In the genomic region with DNA sequence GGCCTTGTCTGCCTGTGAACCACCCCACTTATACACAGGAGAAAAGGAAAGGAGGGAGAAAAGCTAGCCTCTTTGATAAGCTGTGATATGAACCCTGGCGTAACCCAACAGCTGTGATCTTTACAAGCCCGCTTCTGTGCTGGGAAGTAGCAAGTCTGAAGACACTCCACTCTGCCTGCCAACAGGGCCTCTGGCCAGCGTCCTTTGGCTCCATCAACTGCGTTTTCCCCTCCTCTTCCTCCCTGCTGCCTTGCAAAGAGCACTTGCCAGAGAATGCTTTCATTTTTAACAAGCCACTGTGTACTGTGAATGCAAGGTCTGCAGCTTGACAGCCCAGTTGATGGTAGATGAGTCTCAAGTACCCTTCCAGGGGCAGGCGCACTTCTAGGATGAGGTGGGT, we compare ENCODE assay signal across 8 mouse cellular contexts. TPM values are rescaled to one million over a fixed set of nuclear protein-coding genes. Genes with fewer than 3 reads are reported as not detected.
DNase-seq lines count a peak whose midpoint lies in the region; ATAC-seq and TF ChIP-seq lines count a peak whose summit lies in the region.

No protein-coding gene starts in this region.

- no peaks in the 10 kb centered on the region for H3K27me3 ChIP-seq in midbrain, postnatal 0 days (ENCODE audit: insufficient read depth, low read length)
- no peaks in the 10 kb centered on the region for H3K27me3 ChIP-seq in midbrain, embryonic 13.5 days
- no peaks in the 10 kb centered on the region for H3K27me3 ChIP-seq in heart, embryonic 16.5 days (ENCODE audit: control insufficient read depth, insufficient read depth, low read length)
- H3K27me3 ChIP-seq in small intestine, adult 2 months (ENCODE audit: control insufficient read depth, insufficient read depth, low read length) = no peaks in the 10 kb centered on the region

- H3K4me3 ChIP-seq in midbrain, postnatal 0 days (ENCODE audit: low read depth, low read length) = no peak overlapping the region
- H3K4me3 ChIP-seq in midbrain, embryonic 13.5 days (replicated peaks) = no peak overlapping the region
- H3K4me3 ChIP-seq in heart, embryonic 16.5 days (ENCODE audit: low read length) = no peak overlapping the region
- H3K4me3 ChIP-seq in small intestine, adult 2 months (ENCODE audit: low read depth, low read length) = no peak overlapping the region

- TF ChIP-seq CTCF in midbrain, postnatal 0 days (IDR thresholded peaks at IDR 0.05) = no peak
- no peak for TF ChIP-seq CTCF in small intestine, adult 2 months (IDR thresholded peaks at IDR 0.05; ENCODE audit: extremely low read depth, insufficient read length, insufficient replicate concordance, low read depth, low read length)

- H3K27ac ChIP-seq in midbrain, postnatal 0 days (ENCODE audit: low read depth, low read length) = 0 out of 2 replicates have a peak overlapping the region, but pooled peaks have one; percentile 43
- no peak overlapping the region for H3K27ac ChIP-seq in midbrain, embryonic 13.5 days
- H3K27ac ChIP-seq in heart, embryonic 16.5 days (ENCODE audit: low read length) = peak overlapping the region; percentile 64
- peak overlapping the region; percentile 35 for H3K27ac ChIP-seq in small intestine, adult 2 months (ENCODE audit: insufficient read depth, low read depth, low read length)

- 78% methylated on average over 5 of the region's 5 CpGs for WGBS in midbrain, postnatal 0 days
- WGBS in midbrain, embryonic 13.5 days = 94% methylated on average over 5 of the region's 5 CpGs
- 45% methylated on average over 5 of the region's 5 CpGs for WGBS in heart, embryonic 16.5 days
- WGBS in small intestine, adult 2 months = 61% methylated on average over 5 of the region's 5 CpGs

- H3K9ac ChIP-seq in midbrain, postnatal 0 days (replicated peaks; ENCODE audit: low read length, poor library complexity, severe bottlenecking) = no peak overlapping the region
- H3K9ac ChIP-seq in midbrain, embryonic 13.5 days (replicated peaks) = no peak overlapping the region
- H3K9ac ChIP-seq in heart, embryonic 16.5 days (ENCODE audit: low read length) = no peak overlapping the region

- peak; percentile 61 for DNase-seq in adrenal gland, postnatal 10 days
- no peak for DNase-seq in adrenal gland, postnatal 4 days (ENCODE audit: low spot score in 2 of 2)
- peak; percentile 75 for DNase-seq in midbrain, postnatal 0 days (ENCODE audit: low spot score)
- peak; percentile 63 to 77 for DNase-seq in left cerebral cortex, postnatal 10 days (ENCODE audit: extremely low spot score in 1 of 2, low spot score in 2 of 2)

- no peak for TF ChIP-seq POLR2A in small intestine, adult 2 months (IDR thresholded peaks at IDR 0.05; ENCODE audit: low read depth, low read length)

- peaks cover 34% of the 10 kb centered on the region for H3K36me3 ChIP-seq in midbrain, postnatal 0 days (ENCODE audit: insufficient read depth, low read length)
- H3K36me3 ChIP-seq in midbrain, embryonic 13.5 days = peaks cover 59% of the 10 kb centered on the region
- peaks cover 6% of the 10 kb centered on the region; the same call in 1 of the 2 replicates for H3K36me3 ChIP-seq in heart, embryonic 16.5 days (ENCODE audit: control insufficient read depth, insufficient read depth)
- peaks cover 15% of the 10 kb centered on the region for H3K36me3 ChIP-seq in small intestine, adult 2 months (ENCODE audit: control insufficient read depth, insufficient read depth, low read length)

- intact Hi-C loops in left cerebral cortex, postnatal 10 days (cut with DNase I) = no loop called here

- no peak overlapping the region for H3K4me2 ChIP-seq in midbrain, postnatal 0 days (ENCODE audit: low read depth, low read length, poor library complexity, severe bottlenecking)
- no peak overlapping the region for H3K4me2 ChIP-seq in midbrain, embryonic 13.5 days (replicated peaks)
- H3K4me2 ChIP-seq in heart, embryonic 16.5 days (ENCODE audit: low read depth, low read length) = no peak overlapping the region

- H3K9me3 ChIP-seq in midbrain, postnatal 0 days (ENCODE audit: low read length) = no peaks in the 10 kb centered on the region
- no peaks in the 10 kb centered on the region for H3K9me3 ChIP-seq in midbrain, embryonic 13.5 days
- H3K9me3 ChIP-seq in heart, embryonic 16.5 days (replicated peaks; ENCODE audit: control insufficient read depth, low read length) = no peaks in the 10 kb centered on the region

- peak; percentile 56; the same call in 1 of the 2 replicates for ATAC-seq in midbrain, postnatal 0 days (ENCODE audit: low FRiP score)
- no peak for ATAC-seq in midbrain, embryonic 13.5 days
- peak; percentile 71 for ATAC-seq in heart, embryonic 16.5 days (replicated peaks; ENCODE audit: extremely low read depth, insufficient read depth, low FRiP score)
- ATAC-seq in megakaryocyte progenitor cell, adult 5-6 weeks (replicated peaks; ENCODE audit: poor library complexity) = no peak

- no peaks in the 10 kb centered on the region for H3K4me1 ChIP-seq in midbrain, postnatal 0 days (ENCODE audit: insufficient read depth, low read length)
- H3K4me1 ChIP-seq in midbrain, embryonic 13.5 days (replicated peaks) = no peaks in the 10 kb centered on the region
- peaks cover 18% of the 10 kb centered on the region for H3K4me1 ChIP-seq in heart, embryonic 16.5 days (ENCODE audit: control insufficient read depth, insufficient read depth, low read length)
- H3K4me1 ChIP-seq in small intestine, adult 2 months (ENCODE audit: control insufficient read depth, insufficient read depth, insufficient read length, low read length) = no peaks in the 10 kb centered on the region

RNA-seq across cellular contexts. Expression of a gene that starts 33.5 kb away (rescaled TPM):
- 10 to 100 TPM; 28.3 to 38.3 TPM for total RNA-seq in adrenal gland, postnatal 10 days (2021)
- 10 to 100 TPM; 51.6 to 53.3 TPM for total RNA-seq in adrenal gland, postnatal 4 days (2021)
- 90.5 and 101 TPM in 2 replicates for total RNA-seq in midbrain, postnatal 0 days (2014; rRNA removed)
- 35.2 and 37.7 TPM in 2 replicates for polyA plus RNA-seq in midbrain, postnatal 0 days (2015; fragmentation: Nextera tagmentation; extraction: Ambion mirVana)
- 13.7 and 16.6 TPM in 2 replicates for polyA plus RNA-seq in midbrain, embryonic 13.5 days (2015; fragmentation: Nextera tagmentation; extraction: Ambion mirVana)
- 4.5 and 6.6 TPM in 2 replicates for polyA plus RNA-seq in heart, embryonic 16.5 days (2015; fragmentation: Nextera tagmentation; extraction: Ambion mirVana)
- 100 to 1,000 TPM; 214 to 236 TPM for total RNA-seq in left cerebral cortex, postnatal 10 days (2021)
- 19.3 and 21.9 TPM in 2 replicates for polyA plus RNA-seq in small intestine, adult 2 months (2012; rRNA removed)
- 0.27 TPM in 1 of 2 replicates, not detected in the other for total RNA-seq in megakaryocyte progenitor cell, adult 5-6 weeks (2015)
- total RNA-seq in megakaryocyte progenitor cell, adult 5-6 weeks (2017) = 1.7 TPM in 1 of 2 replicates, not detected in the other

Comparison
In these comparisons a context has a peak if more than half of its experiments do, and no peak if none do; other contexts are left out.
1. DNase-seq: peak in adrenal gland, postnatal 10 days (single experiment), midbrain, postnatal 0 days (single experiment) and left cerebral cortex, postnatal 10 days (2 of 2); none in adrenal gland, postnatal 4 days (0 of 2).
2. ATAC-seq: peak in midbrain, postnatal 0 days (single experiment) and heart, embryonic 16.5 days (single experiment); none in midbrain, embryonic 13.5 days (single experiment) and megakaryocyte progenitor cell, adult 5-6 weeks (single experiment).
3. RNA of a gene that starts 33.5 kb away (total RNA-seq): 214 to 236 TPM in left cerebral cortex, postnatal 10 days, 90.5 to 101 TPM in midbrain, postnatal 0 days, 51.6 to 53.3 TPM in adrenal gland, postnatal 4 days and 28.3 to 38.3 TPM in adrenal gland, postnatal 10 days; 0.27 to 1.7 TPM in megakaryocyte progenitor cell, adult 5-6 weeks; every median in the first group is over 10 times any median in the second.